Mouse (Mus musculus): ENCODE data around the gene Plekhf1.

GRCm38 (mm10) chr7:38201290-38201658 is 26.5 kb downstream of the Plekhf1 start:
- TF ChIP-seq CTCF (IDR thresholded peaks at IDR 0.05; ENCODE audit: low read depth) = no peak
- TF ChIP-seq EP300 (optimal IDR thresholded peaks at IDR 0.05) = no peak

Data from stomach, postnatal 0 days (tissue).